Mouse (Mus musculus): ENCODE data around the gene Taf9.

Taf9 gene

GRCm38 (mm10) chr13:100670181-100670741 lies 18.9 kb downstream of the Taf9 start:
- no peak for DNase-seq

GRCm38 (mm10) chr13:100675936-100676635 lies 24.7 kb downstream of the Taf9 start:
- no peak for DNase-seq

- DNase-seq = no peak
These were observed 30.2 kb downstream of the Taf9 start for GRCm38 (mm10) chr13:100681615-100682014.

- DNase-seq = no peak
These were observed 31.5 kb downstream of the Taf9 start for GRCm38 (mm10) chr13:100682837-100683236.

- DNase-seq = no peak
These were observed 33.0 kb downstream of the Taf9 start for GRCm38 (mm10) chr13:100684355-100684754.

- DNase-seq = no peak
These were observed 36.1 kb downstream of the Taf9 start for GRCm38 (mm10) chr13:100687513-100687912.

- no peak for DNase-seq
These were observed 46.2 kb downstream of the Taf9 start for GRCm38 (mm10) chr13:100697541-100697940.

GRCm38 (mm10) chr13:100698866-100699265 lies 47.5 kb downstream of the Taf9 start:
- no peak for DNase-seq

- DNase-seq = no peak
These were observed 52.1 kb downstream of the Taf9 start for GRCm38 (mm10) chr13:100703468-100703867.

All from right cerebral cortex, postnatal 25 days (tissue).